Comparison of ENCODE assay signal across 10 mouse cellular contexts in the genomic region with DNA sequence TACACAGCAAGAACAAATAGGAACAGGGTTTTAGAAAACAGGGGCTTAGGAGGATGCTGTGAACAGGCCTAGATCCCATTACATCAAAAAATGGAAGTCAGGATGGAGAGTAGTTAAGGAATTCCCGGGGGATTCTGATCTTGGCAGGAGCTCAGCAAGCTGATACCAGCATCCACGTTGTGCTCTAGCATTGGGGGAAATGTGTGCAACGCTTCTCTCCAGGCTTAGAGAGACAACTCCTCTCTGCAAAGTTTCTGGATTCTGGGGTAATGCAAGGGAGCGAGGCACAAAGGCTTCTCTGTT.
DNase-seq lines count a peak whose midpoint lies in the region; ATAC-seq lines count a peak whose summit lies in the region.
"Had no signal": no experiment of that assay in that cellular context is flagged by ENCODE, and none has a peak within 500 bp of the region (broad histone marks: within the 10 kb centered on the region; RNA-seq: fewer than 3 reads in every experiment).

No protein-coding gene starts in this region.

- H3K9ac ChIP-seq in forebrain, embryonic 14.5 days (ENCODE audit: low read length) = no peak overlapping the region
- H3K9ac ChIP-seq in forebrain, embryonic 11.5 days (ENCODE audit: low read length) = no peak overlapping the region
- H3K9ac ChIP-seq in hindbrain, embryonic 16.5 days (ENCODE audit: low read depth, low read length) = no peak overlapping the region
- H3K9ac ChIP-seq in liver, embryonic 11.5 days (ENCODE audit: low read depth, low read length) = no peak overlapping the region
- no peak overlapping the region for H3K9ac ChIP-seq in liver, embryonic 12.5 days

- no peaks in the 10 kb centered on the region for H3K27me3 ChIP-seq in forebrain, embryonic 14.5 days (replicated peaks; ENCODE audit: control insufficient read depth, insufficient read depth, low read length)
- H3K27me3 ChIP-seq in forebrain, embryonic 11.5 days (ENCODE audit: control insufficient read depth, insufficient read depth, low read length) = no peaks in the 10 kb centered on the region
- no peaks in the 10 kb centered on the region for H3K27me3 ChIP-seq in hindbrain, embryonic 16.5 days (replicated peaks; ENCODE audit: control insufficient read depth, insufficient read depth, low read length)
- H3K27me3 ChIP-seq in liver, embryonic 11.5 days (replicated peaks; ENCODE audit: control insufficient read depth, insufficient read depth, low read length) = no peaks in the 10 kb centered on the region
- H3K27me3 ChIP-seq in liver, embryonic 12.5 days (replicated peaks) = no peaks in the 10 kb centered on the region
- H3K27me3 ChIP-seq: CH12.LX had no signal

- 52% methylated on average over 4 of the region's 4 CpGs for WGBS in forebrain, embryonic 14.5 days
- WGBS in forebrain, embryonic 11.5 days = 55% methylated on average over 4 of the region's 4 CpGs
- WGBS in hindbrain, embryonic 16.5 days = 37% methylated on average over 4 of the region's 4 CpGs
- 56% methylated on average over 4 of the region's 4 CpGs for WGBS in liver, embryonic 11.5 days
- 52% methylated on average over 4 of the region's 4 CpGs for WGBS in liver, embryonic 12.5 days (ENCODE audit: insufficient replicate concordance)

- H3K27ac ChIP-seq in forebrain, embryonic 14.5 days (ENCODE audit: low read depth, low read length) = no peak overlapping the region
- H3K27ac ChIP-seq in forebrain, embryonic 11.5 days (ENCODE audit: low read depth, low read length) = no peak overlapping the region
- no peak overlapping the region for H3K27ac ChIP-seq in hindbrain, embryonic 16.5 days (ENCODE audit: low read depth, low read length)
- H3K27ac ChIP-seq in liver, embryonic 11.5 days (ENCODE audit: low read depth, low read length) = no peak overlapping the region
- no peak overlapping the region for H3K27ac ChIP-seq in liver, embryonic 12.5 days
- H3K27ac ChIP-seq: macrophage had no signal

- no peak overlapping the region for H3K4me2 ChIP-seq in forebrain, embryonic 14.5 days (ENCODE audit: low read length)
- H3K4me2 ChIP-seq in forebrain, embryonic 11.5 days (ENCODE audit: low read depth, low read length, severe bottlenecking) = no peak overlapping the region
- no peak overlapping the region for H3K4me2 ChIP-seq in hindbrain, embryonic 16.5 days (ENCODE audit: low read length)
- H3K4me2 ChIP-seq in liver, embryonic 11.5 days = no peak overlapping the region
- H3K4me2 ChIP-seq in liver, embryonic 12.5 days = no peak overlapping the region

- H3K4me3 ChIP-seq in forebrain, embryonic 14.5 days (ENCODE audit: low read depth, low read length) = no peak overlapping the region
- H3K4me3 ChIP-seq in forebrain, embryonic 11.5 days (ENCODE audit: low read depth, low read length) = no peak overlapping the region
- H3K4me3 ChIP-seq in hindbrain, embryonic 16.5 days (ENCODE audit: low read length) = no peak overlapping the region
- H3K4me3 ChIP-seq in liver, embryonic 11.5 days (ENCODE audit: low read depth, low read length) = no peak overlapping the region
- H3K4me3 ChIP-seq in liver, embryonic 12.5 days = no peak overlapping the region

- no peaks in the 10 kb centered on the region for H3K4me1 ChIP-seq in forebrain, embryonic 14.5 days (ENCODE audit: control insufficient read depth, insufficient read depth, low read length)
- no peaks in the 10 kb centered on the region for H3K4me1 ChIP-seq in forebrain, embryonic 11.5 days (replicated peaks; ENCODE audit: control insufficient read depth, insufficient read depth, low read length)
- H3K4me1 ChIP-seq in hindbrain, embryonic 16.5 days (ENCODE audit: control insufficient read depth, insufficient read depth, low read depth, low read length) = peaks cover 5% of the 10 kb centered on the region; the same call in 1 of the 2 replicates
- H3K4me1 ChIP-seq in liver, embryonic 11.5 days (replicated peaks; ENCODE audit: control insufficient read depth, insufficient read depth, low read length) = no peaks in the 10 kb centered on the region
- peaks cover 3% of the 10 kb centered on the region for H3K4me1 ChIP-seq in liver, embryonic 12.5 days

- DNase-seq in forebrain, embryonic 14.5 days (ENCODE audit: low spot score) = peak; percentile 62
- DNase-seq in forebrain, embryonic 11.5 days (ENCODE audit: low spot score) = no peak
- DNase-seq in urinary bladder, postnatal 14 days (ENCODE audit: low spot score) = peak; percentile 18
- DNase-seq in urinary bladder, postnatal 10 days (ENCODE audit: low spot score) = no peak
- DNase-seq in liver, embryonic 11.5 days (ENCODE audit: low spot score) = no peak
- DNase-seq in c-Kit-positive CD71-positive TER-119-positive erythroid progenitor cells, embryonic 14.5 days (ENCODE audit: low spot score) = no peak

- no peaks in the 10 kb centered on the region for H3K36me3 ChIP-seq in forebrain, embryonic 14.5 days (ENCODE audit: control insufficient read depth, insufficient read depth, low read length)
- H3K36me3 ChIP-seq in forebrain, embryonic 11.5 days (ENCODE audit: control insufficient read depth, insufficient read depth, low read length) = no peaks in the 10 kb centered on the region
- H3K36me3 ChIP-seq in hindbrain, embryonic 16.5 days (ENCODE audit: control insufficient read depth, insufficient read depth, low read length) = no peaks in the 10 kb centered on the region
- H3K36me3 ChIP-seq in liver, embryonic 11.5 days (ENCODE audit: control insufficient read depth, insufficient read depth, low read length) = no peaks in the 10 kb centered on the region
- no peaks in the 10 kb centered on the region for H3K36me3 ChIP-seq in liver, embryonic 12.5 days

- ATAC-seq in forebrain, embryonic 14.5 days = no peak
- ATAC-seq in forebrain, embryonic 11.5 days (replicated peaks; ENCODE audit: low FRiP score) = no peak
- ATAC-seq in hindbrain, embryonic 16.5 days = peak; percentile 56
- no peak for ATAC-seq in liver, embryonic 11.5 days (replicated peaks; ENCODE audit: low FRiP score)
- no peak for ATAC-seq in liver, embryonic 12.5 days

- H3K9me3 ChIP-seq in forebrain, embryonic 14.5 days (replicated peaks; ENCODE audit: control insufficient read depth, low read length) = no peaks in the 10 kb centered on the region
- no peaks in the 10 kb centered on the region for H3K9me3 ChIP-seq in forebrain, embryonic 11.5 days (ENCODE audit: control insufficient read depth, low read length)
- no peaks in the 10 kb centered on the region for H3K9me3 ChIP-seq in hindbrain, embryonic 16.5 days (ENCODE audit: control insufficient read depth, low read length)
- no peaks in the 10 kb centered on the region for H3K9me3 ChIP-seq in liver, embryonic 11.5 days (ENCODE audit: control insufficient read depth, low read length)
- H3K9me3 ChIP-seq in liver, embryonic 12.5 days (replicated peaks) = no peaks in the 10 kb centered on the region

Comparison
In these comparisons a context has a peak if more than half of its experiments do, and no peak if none do; other contexts are left out.
1. DNase-seq: peak in forebrain, embryonic 14.5 days (single experiment) and urinary bladder, postnatal 14 days (single experiment); none in forebrain, embryonic 11.5 days (single experiment), urinary bladder, postnatal 10 days (single experiment), liver, embryonic 11.5 days (single experiment) and c-Kit-positive CD71-positive TER-119-positive erythroid progenitor cells, embryonic 14.5 days (single experiment).